Mouse (Mus musculus): ENCODE measurements around the gene Zfp84. TPM values are rescaled to one million over a fixed set of nuclear protein-coding genes. Genes with fewer than 3 reads are reported as not detected.

Zfp84 gene
- polyA plus RNA-seq, 1 experiment from 2014 or later, result 11.7 TPM

GRCm38 (mm10) chr7:29774371-29774770 lies 6.0 kb downstream of the Zfp84 start:
- no peak for TF ChIP-seq CTCF (IDR thresholded peaks at IDR 0.05)
- DNase-seq (ENCODE audit: low read depth, low spot score) (no peak), ATAC-seq (no peak)
- ChIA-PET POLR2A (no interaction called here), CTCF (no interaction called here)
- in situ Hi-C loops (cut with MboI; ENCODE audit: low pct_unique_long_range_greater_than_20kb), result no loop called here
- H3K27me3 ChIP-seq, result no peaks in the 10 kb centered on the region

- no peak for DNase-seq (ENCODE audit: low read depth, low spot score)
- ATAC-seq, result no peak
- no peak for TF ChIP-seq CTCF (IDR thresholded peaks at IDR 0.05)
- in situ Hi-C loops (cut with MboI; ENCODE audit: low pct_unique_long_range_greater_than_20kb), result no loop called here
- H3K27me3 ChIP-seq, result no peaks in the 10 kb centered on the region
- ChIA-PET CTCF (no interaction called here), POLR2A (no interaction called here)
Measured at GRCm38 (mm10) chr7:29776568-29776967, 8.2 kb downstream of the Zfp84 start.

GRCm38 (mm10) chr7:29777372-29777771 lies 9.0 kb downstream of the Zfp84 start:
- POLR2A ChIA-PET, result interaction anchor here (0.6 kb wide), 1 partner anchor 1358 kb away, joined by 3 read pairs; no protein-coding TSS in a partner anchor
- no peaks in the 10 kb centered on the region for H3K27me3 ChIP-seq
- in situ Hi-C loops (cut with MboI; ENCODE audit: low pct_unique_long_range_greater_than_20kb), result no loop called here
- no peak for TF ChIP-seq CTCF (IDR thresholded peaks at IDR 0.05)
- CTCF ChIA-PET, result no interaction called here
- DNase-seq (ENCODE audit: low read depth, low spot score), result no peak
- no peak for ATAC-seq

- TF ChIP-seq CTCF (IDR thresholded peaks at IDR 0.05), result no peak
- in situ Hi-C loops (cut with MboI; ENCODE audit: low pct_unique_long_range_greater_than_20kb), result no loop called here
- CTCF ChIA-PET, result no interaction called here
Measured at GRCm38 (mm10) chr7:29783871-29784551, 15.7 kb downstream of the Zfp84 start, which contains the start of gene Zfp30. Gene Zfp30 (plus strand): TSS chr7:29783998.

GRCm38 (mm10) chr7:29785023-29785422 lies 16.7 kb downstream of the Zfp84 start:
- DNase-seq (ENCODE audit: low read depth, low spot score), result no peak
- ChIA-PET POLR2A (interaction anchor here (1.1 to 1.3 kb wide), 2 partner anchors 14 to 16 kb away, joined by 3 to 7 read pairs; no protein-coding TSS in a partner anchor), CTCF (interaction anchor here (1.1 kb wide), 1 partner anchor 9 kb away, joined by 3 read pairs; no protein-coding TSS in a partner anchor)
- H3K27me3 ChIP-seq, result no peaks in the 10 kb centered on the region
- in situ Hi-C loops (cut with MboI; ENCODE audit: low pct_unique_long_range_greater_than_20kb), result no loop called here
- ATAC-seq, result no peak
- TF ChIP-seq CTCF (IDR thresholded peaks at IDR 0.05), result no peak

More at GRCm38 (mm10) chr7:29783871-29784551, 15.7 kb downstream of the Zfp84 start, which contains the start of gene Zfp30:
- no peaks in the 10 kb centered on the region for H3K27me3 ChIP-seq
- DNase-seq (ENCODE audit: low read depth, low spot score), result peak; percentile 41
- ATAC-seq, result peak; percentile 91
- POLR2A ChIA-PET, result interaction anchor here (0.7 to 1.3 kb wide), 4 partner anchors 11 to 261 kb away, joined by 3 to 7 read pairs (median 3); no protein-coding TSS in a partner anchor

GRCm38 (mm10) chr7:29785888-29786287 lies 17.5 kb downstream of the Zfp84 start:
- ATAC-seq (no peak), DNase-seq (ENCODE audit: low read depth, low spot score) (no peak)
- ChIA-PET CTCF (interaction anchor here (1.1 kb wide), 1 partner anchor 9 kb away, joined by 3 read pairs; no protein-coding TSS in a partner anchor), POLR2A (interaction anchor here (0.6 kb wide), 2 partner anchors 115 to 200 kb away, joined by 4 to 7 read pairs; no protein-coding TSS in a partner anchor)
- in situ Hi-C loops (cut with MboI; ENCODE audit: low pct_unique_long_range_greater_than_20kb), result no loop called here
- TF ChIP-seq CTCF (IDR thresholded peaks at IDR 0.05), result no peak
- no peaks in the 10 kb centered on the region for H3K27me3 ChIP-seq

GRCm38 (mm10) chr7:29792906-29793305 lies 24.6 kb downstream of the Zfp84 start:
- ChIA-PET POLR2A (no interaction called here), CTCF (no interaction called here)
- no peaks in the 10 kb centered on the region for H3K27me3 ChIP-seq
- ATAC-seq (no peak), DNase-seq (ENCODE audit: low read depth, low spot score) (no peak)
- in situ Hi-C loops (cut with MboI; ENCODE audit: low pct_unique_long_range_greater_than_20kb), result no loop called here
- no peak for TF ChIP-seq CTCF (IDR thresholded peaks at IDR 0.05)

- ChIA-PET CTCF (no interaction called here), POLR2A (no interaction called here)
- no peak for TF ChIP-seq CTCF (IDR thresholded peaks at IDR 0.05)
- no peak for ATAC-seq
- H3K27me3 ChIP-seq, result no peaks in the 10 kb centered on the region
- in situ Hi-C loops (cut with MboI; ENCODE audit: low pct_unique_long_range_greater_than_20kb), result no loop called here
- DNase-seq (ENCODE audit: low read depth, low spot score), result no peak
Measured at GRCm38 (mm10) chr7:29807046-29807445, 38.7 kb downstream of the Zfp84 start.

GRCm38 (mm10) chr7:29812244-29812643 lies 43.9 kb downstream of the Zfp84 start:
- in situ Hi-C loops (cut with MboI; ENCODE audit: low pct_unique_long_range_greater_than_20kb), result no loop called here
- no peaks in the 10 kb centered on the region for H3K27me3 ChIP-seq
- DNase-seq (ENCODE audit: low read depth, low spot score) (no peak), ATAC-seq (no peak)
- POLR2A ChIA-PET, result no interaction called here
- no peak for TF ChIP-seq CTCF (IDR thresholded peaks at IDR 0.05)
- CTCF ChIA-PET, result no interaction called here

- no peak for TF ChIP-seq CTCF (IDR thresholded peaks at IDR 0.05)
- in situ Hi-C loops (cut with MboI; ENCODE audit: low pct_unique_long_range_greater_than_20kb), result no loop called here
- ChIA-PET POLR2A (no interaction called here), CTCF (interaction anchor here (1.3 kb wide), 1 partner anchor 10 kb away, joined by 3 read pairs; no protein-coding TSS in a partner anchor)
- no peak for DNase-seq (ENCODE audit: low read depth, low spot score)
- no peaks in the 10 kb centered on the region for H3K27me3 ChIP-seq
- ATAC-seq, result no peak
Measured at GRCm38 (mm10) chr7:29814381-29814780, 46.0 kb downstream of the Zfp84 start.

GRCm38 (mm10) chr7:29815061-29815784 lies 46.9 kb downstream of the Zfp84 start:
- ATAC-seq (peak; percentile 10), DNase-seq (ENCODE audit: low read depth, low spot score) (no peak)
- no peaks in the 10 kb centered on the region for H3K27me3 ChIP-seq
- ChIA-PET CTCF (interaction anchor here (1.2 to 1.3 kb wide), 2 partner anchors 11 to 21 kb away, joined by 3 read pairs; no protein-coding TSS in a partner anchor), POLR2A (no interaction called here)
- no peak for TF ChIP-seq CTCF (IDR thresholded peaks at IDR 0.05)
- in situ Hi-C loops (cut with MboI; ENCODE audit: low pct_unique_long_range_greater_than_20kb), result loop anchor here (5.0 kb wide), 1 partner anchor 92 kb away; the partner anchor contains the start of genes Zfp27 and Zfp383

Data from Patski (cell line).